Mouse (Mus musculus): ENCODE results near the gene Fgf10.

The Fgf10 gene

DNA sequence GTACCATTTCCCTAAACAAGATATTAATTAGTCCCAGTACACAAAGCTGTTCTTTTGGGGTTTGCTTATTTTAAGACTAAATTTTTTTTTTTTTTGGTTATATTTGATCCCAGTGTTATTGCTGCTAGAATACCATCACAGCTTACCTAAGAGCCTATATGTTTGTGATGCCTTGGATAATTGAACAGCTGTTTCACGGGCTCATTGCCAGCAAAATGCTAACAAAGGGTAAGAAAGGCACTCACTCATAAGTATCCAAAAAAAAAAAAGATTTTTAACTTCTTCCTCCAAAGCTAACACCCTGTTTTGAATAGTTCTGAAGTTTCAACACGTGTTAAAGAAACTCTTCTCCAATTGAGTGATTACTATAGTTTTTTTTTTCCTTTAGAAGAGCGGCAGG is 48.8 kb downstream of the Fgf10 start:
- DNase-seq (ENCODE audit: low spot score), result no peak

DNA sequence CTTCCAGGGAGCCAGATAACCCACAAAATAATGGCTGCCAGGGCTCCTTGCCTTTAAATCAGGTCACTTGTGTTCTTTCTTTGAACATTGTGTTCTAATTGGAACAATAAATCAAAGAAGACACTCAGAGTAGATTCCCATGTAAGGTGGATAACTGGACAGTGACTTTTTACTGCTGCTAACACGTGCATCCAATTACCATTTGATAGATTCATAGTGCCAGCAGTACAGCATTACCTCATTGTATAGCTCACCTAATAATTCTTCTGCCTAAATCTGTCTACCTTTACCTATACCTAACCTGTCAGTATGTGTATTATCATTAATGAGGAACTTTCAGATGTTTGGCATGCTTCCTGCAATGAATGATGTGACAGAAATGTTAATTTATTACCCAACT is 52.1 kb downstream of the Fgf10 start:
- DNase-seq (ENCODE audit: low spot score), result no peak

DNA sequence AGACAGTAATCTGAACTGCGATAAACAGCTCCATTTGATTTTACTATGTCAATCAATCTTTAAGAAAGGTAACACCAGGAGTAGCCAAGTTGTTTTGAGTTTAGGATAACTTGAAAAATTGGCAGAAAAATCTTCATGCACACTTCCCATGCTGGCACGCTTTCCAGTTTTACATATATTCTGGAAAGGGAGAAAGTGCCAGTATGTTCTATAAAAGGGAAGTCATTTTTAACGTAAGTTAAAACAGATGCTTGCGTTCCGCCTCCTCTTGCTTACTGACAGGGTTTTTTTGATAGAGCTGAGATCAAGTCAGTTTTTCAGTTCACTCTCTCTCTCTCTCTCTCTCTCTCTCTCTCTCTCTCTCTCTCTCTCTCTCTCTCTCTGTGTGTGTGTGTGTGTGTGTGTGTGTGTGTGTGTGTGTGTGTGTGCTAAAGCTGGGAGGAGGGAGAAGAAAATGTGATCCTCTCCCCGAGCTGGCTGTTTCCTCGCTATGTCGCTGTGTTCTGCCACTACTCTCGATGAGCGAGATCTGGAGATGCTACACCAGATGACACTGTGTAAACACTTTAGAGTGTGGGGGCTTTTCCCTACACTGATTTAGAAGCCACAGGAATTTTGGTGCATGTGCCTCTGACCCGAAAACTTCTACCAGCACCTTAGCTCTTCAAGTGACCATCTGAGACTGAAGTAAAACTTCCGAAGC is 62.4 kb downstream of the Fgf10 start:
- DNase-seq (ENCODE audit: low spot score), result no peak

DNA sequence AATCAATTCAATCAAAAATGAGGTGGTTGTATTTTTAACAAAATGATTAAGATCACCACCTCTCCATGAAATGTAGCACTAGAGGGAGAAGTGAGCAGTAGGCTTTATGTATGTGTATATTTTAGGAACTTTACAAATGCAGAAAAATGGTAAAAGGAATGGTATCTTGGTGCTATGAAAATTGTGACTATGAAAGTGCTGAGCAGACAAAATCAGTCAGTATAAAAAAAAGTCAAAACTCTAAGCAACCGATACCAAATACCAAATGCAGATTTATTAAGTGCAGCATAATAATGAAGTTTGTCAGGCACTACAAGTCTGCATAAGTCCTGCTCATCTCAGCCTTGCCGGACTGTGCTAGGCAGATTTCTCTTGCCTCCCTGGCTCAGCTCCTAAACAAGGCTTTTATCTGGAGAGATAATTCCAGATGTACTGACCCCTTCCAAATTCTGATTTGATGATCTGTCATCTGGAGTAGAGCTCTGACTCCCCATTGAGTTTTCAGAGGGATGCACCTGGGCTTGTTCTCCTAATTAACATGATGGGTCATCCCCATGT is 70.3 kb downstream of the Fgf10 start:
- DNase-seq (ENCODE audit: low spot score), result no peak

- no peak for DNase-seq (ENCODE audit: low spot score)
Observed at GRCm38 (mm10) chr13:118742788-118743187, 73.2 kb downstream of the Fgf10 start.

DNA sequence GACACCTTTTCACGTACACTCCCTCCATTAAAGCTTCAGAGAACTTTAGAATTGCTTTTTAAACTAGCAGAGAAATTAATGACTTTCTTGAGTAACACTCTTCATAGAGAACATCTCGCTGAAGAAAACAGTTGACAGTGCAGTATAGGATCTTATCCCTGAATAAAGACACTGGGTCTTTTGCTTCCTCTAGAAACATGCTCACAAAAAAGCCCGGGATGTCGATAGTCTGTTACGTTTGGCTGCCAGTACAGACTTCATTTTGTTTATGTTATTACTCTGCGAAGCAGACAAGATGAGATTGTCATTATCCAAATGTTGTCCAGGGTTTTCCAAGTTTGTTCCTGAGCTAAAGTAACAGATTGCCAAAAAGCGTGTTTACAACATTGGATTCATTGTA is 75.2 kb downstream of the Fgf10 start:
- DNase-seq (ENCODE audit: low spot score), result no peak

DNA sequence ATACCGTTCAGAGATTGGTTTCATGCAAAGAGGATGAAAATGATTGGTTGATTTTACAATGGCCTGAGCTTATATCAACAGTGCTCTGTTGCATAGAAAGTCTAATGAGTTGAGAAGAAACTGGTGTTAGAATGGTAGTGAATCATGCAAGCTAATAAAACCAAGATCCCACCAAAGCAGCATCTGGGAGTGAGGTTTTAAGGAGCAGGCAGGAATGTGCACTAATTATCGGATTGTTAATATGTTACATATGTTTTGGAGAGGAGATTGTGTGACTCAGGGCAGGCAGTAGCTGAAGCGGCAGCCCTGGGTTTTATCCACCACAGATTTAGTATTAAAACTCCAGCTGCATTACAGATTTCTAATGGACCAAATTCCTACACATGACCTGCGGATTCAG is 76.8 kb downstream of the Fgf10 start:
- DNase-seq (ENCODE audit: low spot score), result no peak

DNA sequence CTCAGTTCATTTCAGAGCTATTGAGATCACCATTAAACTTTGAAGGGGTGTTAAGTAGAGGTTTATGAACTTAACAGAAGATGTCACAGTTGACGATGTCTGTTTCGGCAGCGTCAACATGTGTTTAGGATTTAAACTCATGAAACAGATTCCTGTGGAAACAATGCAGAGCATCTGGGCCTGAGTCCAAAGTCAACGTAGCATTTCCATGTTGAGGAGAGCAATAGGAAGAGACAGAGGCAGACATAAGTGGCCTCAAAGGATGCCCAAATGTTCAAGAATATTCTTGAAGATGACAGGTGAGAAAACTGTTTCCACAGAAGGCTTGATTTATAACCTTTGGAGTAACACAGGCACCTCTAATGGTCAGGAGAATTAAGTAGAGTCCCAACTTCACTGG is 84.4 kb downstream of the Fgf10 start:
- no peak for DNase-seq (ENCODE audit: low spot score)

DNA sequence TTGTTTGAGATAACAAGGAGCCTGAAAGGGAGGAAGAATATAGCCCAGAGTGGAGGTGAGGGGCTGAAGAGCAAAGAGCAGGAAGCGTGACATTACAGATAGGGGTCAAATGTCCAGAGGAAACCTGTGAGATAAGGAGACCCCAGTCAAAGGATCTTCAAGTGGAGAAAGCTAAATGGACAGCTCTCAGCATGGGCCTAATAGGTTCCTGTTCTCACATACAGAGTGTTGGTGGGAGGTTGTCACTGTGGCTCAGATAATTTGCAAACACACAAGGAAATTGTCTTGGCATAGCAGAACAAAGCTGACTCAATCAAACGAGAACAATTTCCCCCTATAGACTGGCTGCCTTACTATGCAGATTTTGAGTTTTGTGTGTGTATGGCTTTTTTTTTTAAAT is 89.4 kb downstream of the Fgf10 start:
- DNase-seq (ENCODE audit: low spot score), result no peak

DNA sequence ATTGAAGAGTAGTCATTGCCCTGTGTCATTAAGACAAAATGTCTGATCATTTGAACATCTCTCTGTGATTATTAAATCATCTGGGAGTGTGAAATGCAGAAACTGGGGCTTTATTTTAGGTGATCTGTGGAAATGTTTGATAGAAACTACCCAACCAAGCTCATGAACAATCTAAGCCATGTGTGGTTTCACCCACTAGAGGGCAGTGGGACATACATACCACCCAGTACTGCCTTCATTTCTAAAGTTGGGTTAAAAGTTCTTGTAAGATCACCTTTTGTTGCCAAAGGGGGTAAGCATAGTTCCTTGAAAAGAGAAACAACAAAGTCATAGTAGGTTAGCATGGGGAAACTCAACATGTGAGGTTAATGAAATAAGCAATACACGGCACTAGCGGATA is 93.4 kb downstream of the Fgf10 start:
- DNase-seq (ENCODE audit: low spot score), result no peak

GRCm38 (mm10) chr13:118772188-118772587 is 102.6 kb downstream of the Fgf10 start:
- no peak for DNase-seq (ENCODE audit: low spot score)

GRCm38 (mm10) chr13:118775148-118775547 is 105.6 kb downstream of the Fgf10 start:
- no peak for DNase-seq (ENCODE audit: low spot score)

GRCm38 (mm10) chr13:118779161-118779560 is 109.6 kb downstream of the Fgf10 start:
- no peak for DNase-seq (ENCODE audit: low spot score)

- DNase-seq (ENCODE audit: low spot score), result no peak
Observed at GRCm38 (mm10) chr13:118791753-118792152, 122.2 kb downstream of the Fgf10 start.

GRCm38 (mm10) chr13:118792198-118792597 is 122.6 kb downstream of the Fgf10 start:
- DNase-seq (ENCODE audit: low spot score), result no peak

DNA sequence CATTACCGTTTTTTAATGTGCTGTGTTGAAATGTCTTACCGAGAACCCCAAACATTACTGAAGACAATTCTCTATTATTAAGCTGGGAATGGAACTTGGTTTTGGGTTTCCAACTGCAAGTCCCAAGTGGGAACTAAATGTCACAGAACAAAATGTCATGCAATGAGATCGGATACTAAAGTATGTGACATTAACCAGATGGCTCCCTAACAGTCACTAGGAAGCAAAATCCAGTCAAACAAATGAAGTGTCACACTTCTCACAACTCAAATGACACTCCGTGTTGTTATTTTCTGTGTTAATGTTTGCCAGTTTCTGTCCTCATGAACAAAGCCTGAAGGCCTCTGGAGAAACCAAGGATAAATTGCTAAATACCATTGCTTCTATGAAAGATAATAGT is 130.6 kb downstream of the Fgf10 start:
- DNase-seq (ENCODE audit: low spot score), result no peak

- DNase-seq (ENCODE audit: low spot score), result no peak
Observed at GRCm38 (mm10) chr13:118806662-118807061, 137.1 kb downstream of the Fgf10 start.

DNA sequence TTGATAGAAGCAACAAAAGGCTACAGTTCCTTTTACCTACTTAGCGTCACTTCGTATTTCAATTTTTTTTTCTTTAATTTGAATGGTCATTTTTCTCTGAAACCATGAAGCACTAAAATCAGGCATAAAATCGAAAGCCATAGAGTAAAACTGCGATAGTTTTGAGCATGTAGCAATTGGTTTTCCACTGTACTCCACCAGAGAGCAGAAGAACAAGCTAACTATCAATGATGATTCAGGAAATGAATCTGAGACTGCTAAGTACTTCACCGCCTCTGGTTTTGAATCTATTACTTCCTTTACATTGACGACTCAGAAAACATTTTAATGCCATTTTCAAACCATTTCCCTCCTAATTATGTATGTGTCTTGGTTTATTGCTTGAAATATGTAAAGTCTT is 150.2 kb downstream of the Fgf10 start:
- no peak for DNase-seq (ENCODE audit: low spot score)

DNA sequence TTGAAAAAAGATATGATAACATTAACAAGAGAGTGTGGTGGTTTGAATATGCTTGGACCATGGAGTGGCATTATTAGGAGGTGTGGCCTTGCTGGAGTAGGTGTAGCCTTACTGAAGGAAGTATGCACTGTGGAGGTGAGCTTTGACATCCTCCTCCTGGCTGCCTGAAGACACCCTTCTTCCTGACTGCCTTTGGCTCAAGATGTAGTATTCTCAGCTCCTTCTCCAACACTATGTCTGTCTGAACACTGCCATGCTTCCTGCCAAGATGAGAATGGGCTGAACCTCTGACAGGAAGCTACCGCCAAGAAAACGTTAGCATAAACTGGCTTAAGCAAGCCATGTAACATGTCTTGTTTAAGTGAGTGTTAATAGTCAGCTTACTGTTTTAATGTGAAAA is 153.5 kb downstream of the Fgf10 start:
- no peak for DNase-seq (ENCODE audit: low spot score)

DNA sequence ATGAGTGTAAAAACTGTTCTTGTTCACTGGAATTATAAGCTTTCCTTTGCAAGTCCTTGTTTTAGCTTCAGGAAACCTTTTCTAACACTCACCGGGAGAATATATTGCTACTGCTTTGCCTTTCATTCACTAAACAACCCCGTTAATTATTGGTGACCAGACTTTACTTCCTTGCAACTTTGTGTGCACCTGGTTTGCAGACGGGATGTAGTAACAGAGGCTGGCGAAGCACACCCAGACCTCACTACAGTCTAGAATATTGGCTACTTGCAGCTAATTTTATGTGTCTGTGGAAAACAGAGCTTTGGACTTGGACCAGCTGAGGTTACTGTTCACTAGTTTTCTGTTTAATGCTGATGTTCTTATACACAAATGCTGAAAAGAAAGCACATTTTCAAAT is 155.5 kb downstream of the Fgf10 start:
- DNase-seq (ENCODE audit: low spot score), result no peak

DNA sequence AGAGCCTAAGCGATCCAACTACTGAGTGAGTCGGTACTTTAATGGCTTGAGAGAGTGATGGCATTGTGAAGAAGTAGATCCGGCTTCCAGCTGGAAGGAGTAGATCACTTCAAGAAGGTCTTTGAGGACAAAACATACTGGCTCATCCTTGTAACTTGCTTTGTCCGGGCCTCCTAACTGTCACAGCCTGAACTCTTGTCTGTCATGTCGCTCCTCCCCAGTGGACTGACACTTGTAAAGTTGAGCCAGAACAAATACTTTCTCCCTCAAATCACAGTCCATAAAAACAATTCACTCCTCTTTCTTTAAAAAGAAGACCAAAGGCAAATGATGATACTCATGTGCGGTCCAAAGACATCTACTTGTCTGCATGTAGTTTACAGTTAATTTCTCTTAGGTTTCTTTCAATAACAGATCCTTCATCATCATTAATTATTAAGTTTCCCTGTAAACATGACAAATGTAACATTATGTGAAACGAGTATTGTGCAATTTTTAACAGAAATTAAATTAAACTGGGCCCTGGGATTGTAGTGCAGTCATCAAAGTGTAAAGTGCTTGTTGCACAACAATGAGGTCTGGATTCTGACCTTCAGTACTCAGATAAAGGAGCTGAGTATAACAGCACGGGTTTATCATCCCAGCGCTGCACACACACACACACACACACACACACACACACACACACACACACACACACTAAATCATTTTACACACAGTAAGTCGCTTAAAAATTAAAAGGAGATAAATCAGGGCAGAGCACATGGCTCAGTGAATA is 159.2 kb downstream of the Fgf10 start:
- no peak for DNase-seq (ENCODE audit: low spot score)

DNA sequence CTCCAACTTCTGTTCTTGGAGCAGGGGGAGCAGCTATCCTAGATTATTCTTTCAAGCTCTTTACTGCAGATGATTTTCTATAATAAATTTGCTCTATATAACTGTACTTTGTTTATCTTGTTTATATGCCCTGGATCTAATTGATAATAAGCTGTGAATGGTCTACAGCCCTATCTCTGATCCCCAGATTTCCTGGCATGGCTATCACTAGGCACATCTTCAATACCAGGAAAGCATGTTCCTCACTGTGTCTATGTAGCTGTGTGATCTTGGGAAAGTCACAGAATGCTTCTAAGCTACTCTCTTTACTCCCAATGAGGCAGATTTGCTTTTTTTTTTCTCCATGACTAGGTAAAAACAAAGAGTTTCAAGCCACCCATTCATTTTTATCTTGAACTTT is 164.4 kb downstream of the Fgf10 start:
- DNase-seq (ENCODE audit: low spot score), result no peak

- no peak for DNase-seq (ENCODE audit: low spot score)
Observed at GRCm38 (mm10) chr13:118835078-118835477, 165.5 kb downstream of the Fgf10 start.

Measured in urinary bladder, postnatal 14 days (tissue).